Mouse (Mus musculus) megakaryocyte, embryonic 14.5 days (primary cell): ENCODE measurements around the gene Peli2.

ENCODE experiments used
- FLI1 ChIP-seq: IDR thresholded peaks from 2 replicates; pipeline ENCODE4 v1.6.1; 2012; ENCODE audit warnings: low read length, inconsistent platforms, mixed read lengths
- GATA1 ChIP-seq: IDR thresholded peaks from 3 replicates; pipeline ENCODE4 v1.6.1; 2012; ENCODE audit warnings: mixed read lengths, low read length, inconsistent platforms, borderline replicate concordance

DNA sequence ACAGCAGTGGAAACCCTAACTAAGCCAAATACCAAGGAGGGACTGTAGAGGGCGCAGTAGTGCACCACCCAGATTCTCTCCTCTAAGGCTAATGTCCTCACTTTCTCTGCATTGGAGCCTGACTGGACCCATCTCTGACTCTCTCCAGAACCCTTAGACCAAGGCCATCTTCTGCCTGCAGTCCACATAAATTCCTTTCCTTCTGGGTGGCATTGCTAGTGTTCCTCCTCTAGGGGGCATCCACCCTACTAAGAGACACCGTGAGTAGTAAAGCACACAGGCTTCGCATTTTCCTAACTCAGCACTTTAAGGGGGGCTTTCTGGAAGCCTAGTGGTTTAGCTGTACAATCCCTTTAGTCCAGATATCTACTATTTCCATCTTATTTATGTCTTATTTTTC lies 207.1 kb downstream of the Peli2 start:
- no peak for TF ChIP-seq GATA1
- no peak for TF ChIP-seq FLI1
